Mouse (Mus musculus): ENCODE measurements around the gene Clec4e. TPM values are rescaled to one million over a fixed set of nuclear protein-coding genes. Genes with fewer than 3 reads are reported as not detected.

The Clec4e gene
- not detected for polyA plus RNA-seq (2017; shearing (Covaris generic))

GRCm38 (mm10) chr6:123289753-123290152, at the start of gene Clec4e:
Gene Clec4e (minus strand): TSS chr6:123289870.

GRCm38 (mm10) chr6:123308033-123308432, 18.4 kb upstream of the Clec4e start, which contains the start of gene Vmn2r19:
Gene Vmn2r19 (plus strand): TSS chr6:123308333.

GRCm38 (mm10) chr6:123261555-123262161, 28.0 kb downstream of the Clec4e start, which contains the start of gene Clec4d:
Gene Clec4d (plus strand): TSS chr6:123262111.

Other genes with a start within 250 kb of the Clec4e start
- not detected for gene Clec4b1, start 239.9 kb downstream of the Clec4e start, polyA plus RNA-seq (2017; shearing (Covaris generic))
- 0.91 TPM for gene Clec4a2, start 183.4 kb downstream of the Clec4e start, polyA plus RNA-seq (2017; shearing (Covaris generic))
- not detected for gene Clec4b2, start 117.0 kb downstream of the Clec4e start, polyA plus RNA-seq (2017; shearing (Covaris generic))
- gene Clec4n, start 60.0 kb downstream of the Clec4e start, polyA plus RNA-seq (2017; shearing (Covaris generic)), result 2.5 TPM
- gene Clec4d, start 27.8 kb downstream of the Clec4e start, polyA plus RNA-seq (2017; shearing (Covaris generic)), result not detected
- gene Vmn2r19, start 18.5 kb upstream of the Clec4e start, polyA plus RNA-seq (2017; shearing (Covaris generic)), result not detected
- not detected for gene Vmn2r20, start 128.2 kb upstream of the Clec4e start, polyA plus RNA-seq (2017; shearing (Covaris generic))
- not detected for gene Vmn2r21, start 243.5 kb upstream of the Clec4e start, polyA plus RNA-seq (2017; shearing (Covaris generic))